Mouse (Mus musculus) lung, postnatal 25 days (tissue): Measurements from ENCODE around the gene 9530053A07Rik.
A peak's percentile ranks its signal among the peaks of the same experiment; 100 is the strongest.

Source experiments
- DNase-seq: peaks from one replicate; pipeline ENCODE4 v3.0.0; 2022; ENCODE audit warnings: low spot score

Gene 9530053A07Rik

DNA sequence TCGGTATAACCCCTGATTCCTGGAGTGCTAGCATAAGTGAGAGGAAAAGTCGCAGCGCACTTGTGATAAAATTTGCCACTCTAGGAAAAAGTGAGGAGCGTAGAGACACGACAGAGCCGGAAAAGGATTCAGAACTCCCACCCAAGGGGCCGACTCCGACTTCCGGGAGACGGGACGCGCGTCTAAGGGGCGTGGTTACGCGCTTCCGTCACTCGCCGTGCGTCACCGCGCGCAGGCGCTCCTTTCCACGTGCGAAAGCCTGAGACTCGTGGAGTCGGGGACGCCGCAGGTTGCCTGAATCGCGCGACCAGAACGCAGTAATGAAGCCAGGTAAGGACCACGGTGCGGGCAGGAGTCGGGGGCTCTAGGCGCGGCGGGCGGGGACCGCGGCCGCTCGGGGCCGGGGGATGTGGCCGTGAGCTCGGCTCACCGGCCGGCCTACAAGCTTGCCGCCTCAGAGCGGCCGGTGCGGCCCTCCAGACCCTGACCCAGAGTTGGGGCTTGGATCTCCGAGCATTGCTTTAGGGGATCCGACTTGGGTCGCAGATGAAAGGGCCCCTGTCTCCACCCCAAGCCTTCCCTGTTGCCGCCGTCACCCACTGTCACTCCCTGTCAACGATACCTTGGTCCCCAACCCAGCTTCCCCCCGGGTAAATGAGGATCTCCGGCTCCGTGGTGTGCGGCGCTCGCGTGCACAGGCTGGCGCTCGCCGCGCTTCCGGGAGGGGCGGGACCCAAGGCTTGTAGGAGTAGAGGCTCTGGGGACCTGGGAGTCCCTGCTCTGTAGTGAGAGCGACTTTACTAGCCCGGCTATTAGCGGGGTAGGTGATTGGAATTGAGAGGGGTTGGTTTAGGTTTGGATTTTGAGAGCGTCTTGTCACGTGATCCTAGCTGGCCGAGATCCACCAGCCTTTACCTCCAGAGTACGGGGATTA, 40.5 kb downstream of the 9530053A07Rik start, which contains the start of gene Fbl:
Fbl (plus strand) TSS at position 222 of the 934 bp plus-strand sequence.
- DNase-seq: peak; percentile 94

DNA sequence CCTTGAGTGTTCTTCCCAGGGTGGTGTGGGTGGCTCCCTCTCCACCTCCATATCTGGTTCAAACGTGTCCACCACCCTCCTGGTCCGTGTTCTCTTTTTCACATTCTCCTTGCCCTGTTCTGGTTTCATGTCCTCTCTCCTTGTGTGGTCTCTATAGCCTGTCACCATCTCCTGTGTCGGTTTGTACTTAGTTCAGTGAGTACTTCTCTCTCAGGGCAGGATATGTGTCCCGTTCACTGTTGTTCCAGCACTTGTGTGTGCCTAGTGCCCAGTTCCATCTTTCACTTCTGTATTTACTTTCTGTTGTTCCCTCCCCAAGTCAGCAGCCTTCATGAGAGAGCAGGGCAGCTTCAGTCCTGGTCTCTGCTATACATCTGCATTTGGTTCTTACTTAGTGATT, 46.1 kb downstream of the 9530053A07Rik start:
- no peak for DNase-seq

DNA sequence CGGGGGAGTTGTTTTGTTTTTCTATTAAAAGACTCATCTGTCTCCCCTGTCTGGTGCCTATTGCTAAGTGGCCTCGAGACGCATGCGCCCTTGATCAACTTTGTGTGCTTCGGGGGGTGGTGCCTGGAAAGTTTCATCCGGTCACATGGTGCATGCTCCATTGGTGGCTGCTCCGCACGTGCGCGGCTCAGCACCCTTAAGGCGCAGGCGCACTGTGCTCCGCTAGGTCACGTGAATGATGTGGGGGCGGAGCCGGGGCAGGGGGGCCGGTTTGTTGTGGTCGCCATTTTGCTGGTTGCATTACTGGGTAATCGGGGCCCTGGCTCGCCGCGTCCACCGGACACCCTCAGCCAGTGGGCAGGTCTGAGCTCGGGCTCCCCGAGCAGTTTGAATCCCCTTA, 50.0 kb downstream of the 9530053A07Rik start, which contains the start of gene Dyrk1b:
Dyrk1b (plus strand) TSS at position 242 of the 400 bp plus-strand sequence.
- DNase-seq: peak; percentile 99

DNA sequence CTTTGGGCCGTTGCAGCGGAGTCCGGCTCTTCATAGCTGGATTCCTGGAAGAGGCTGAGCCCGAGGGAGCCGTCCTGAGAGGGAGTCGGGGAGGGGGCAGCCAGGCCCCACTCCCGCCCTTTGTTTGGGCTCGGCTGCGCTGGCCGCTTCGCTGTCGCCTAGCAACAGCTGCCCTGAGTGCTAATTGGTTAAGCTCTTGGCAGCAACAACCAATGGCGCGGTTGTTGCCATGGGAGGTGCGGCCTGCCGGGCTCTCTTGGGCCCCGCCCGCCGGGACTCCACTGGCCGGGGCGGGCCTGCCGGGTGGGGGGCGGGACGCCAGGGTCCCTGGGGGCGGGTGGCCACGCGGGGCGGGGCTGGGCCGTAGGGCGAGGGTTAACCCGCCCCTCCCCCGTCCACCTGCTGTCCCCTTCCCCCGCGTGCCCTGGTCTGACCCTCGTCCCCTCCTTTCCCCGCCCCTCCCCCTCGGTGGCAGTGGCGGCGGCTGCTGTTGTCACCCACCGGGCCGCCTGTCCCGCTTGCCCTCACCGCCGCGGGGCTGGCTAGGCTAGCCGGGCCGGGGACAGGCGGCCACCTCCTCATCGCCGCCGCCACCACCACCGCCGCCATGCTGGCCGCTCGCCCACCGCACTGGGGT, 50.6 kb downstream of the 9530053A07Rik start:
- peak; percentile 96 for DNase-seq

DNA sequence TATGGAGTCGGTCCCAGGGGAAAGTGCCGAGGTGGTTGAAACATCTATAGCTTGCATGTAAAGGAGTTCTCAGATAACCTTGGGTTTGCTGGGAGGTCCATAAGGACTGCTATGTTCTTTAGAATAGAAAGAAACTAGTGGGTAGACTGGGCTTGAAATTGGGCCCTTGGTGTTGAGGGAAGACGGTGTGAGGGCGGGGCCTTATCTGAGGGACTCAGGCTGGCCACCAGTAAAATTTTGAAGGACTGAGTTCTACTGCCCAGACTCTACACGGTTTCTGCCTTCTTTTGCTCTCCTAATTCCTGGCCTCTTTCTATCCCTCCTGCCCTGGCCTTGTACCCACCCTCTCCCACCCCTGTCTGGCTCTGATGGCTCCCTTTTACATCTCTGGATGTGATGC, 51.6 kb downstream of the 9530053A07Rik start:
- DNase-seq: no peak

DNA sequence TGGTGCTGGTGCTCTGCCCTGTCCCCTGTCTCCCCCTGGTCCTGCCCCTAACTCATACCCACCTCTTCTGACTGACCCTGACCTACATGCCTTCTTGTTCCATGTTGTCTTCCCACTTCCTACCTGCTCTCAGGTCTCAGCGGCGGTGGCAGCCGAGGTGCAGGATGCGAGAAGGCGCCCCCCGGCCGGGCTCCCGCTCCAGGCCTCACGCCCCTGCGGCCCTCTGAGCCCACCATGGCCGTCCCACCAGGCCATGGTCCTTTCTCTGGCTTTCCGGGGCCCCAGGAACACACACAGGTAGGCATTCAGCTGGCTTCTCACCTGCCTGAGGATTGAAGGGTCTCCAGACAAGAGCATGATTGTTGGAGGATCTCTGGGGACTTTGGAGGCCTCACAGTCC, 52.1 kb downstream of the 9530053A07Rik start:
- no peak for DNase-seq

DNA sequence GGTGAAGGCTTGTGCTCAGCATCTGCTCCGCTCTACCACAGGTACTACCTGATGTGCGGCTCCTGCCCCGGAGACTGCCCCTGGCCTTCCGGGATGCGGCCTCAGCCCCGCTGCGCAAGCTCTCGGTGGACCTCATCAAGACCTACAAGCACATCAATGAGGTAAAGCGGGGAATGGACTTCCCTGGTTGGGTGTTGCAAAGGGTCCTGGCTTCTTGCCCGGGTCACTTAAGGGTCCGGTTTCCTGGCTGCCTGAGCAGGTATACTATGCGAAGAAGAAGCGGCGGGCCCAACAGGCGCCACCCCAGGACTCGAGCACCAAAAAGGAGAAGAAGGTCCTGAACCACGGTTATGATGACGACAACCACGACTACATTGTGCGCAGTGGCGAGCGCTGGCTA, 53.1 kb downstream of the 9530053A07Rik start:
- DNase-seq: no peak

DNA sequence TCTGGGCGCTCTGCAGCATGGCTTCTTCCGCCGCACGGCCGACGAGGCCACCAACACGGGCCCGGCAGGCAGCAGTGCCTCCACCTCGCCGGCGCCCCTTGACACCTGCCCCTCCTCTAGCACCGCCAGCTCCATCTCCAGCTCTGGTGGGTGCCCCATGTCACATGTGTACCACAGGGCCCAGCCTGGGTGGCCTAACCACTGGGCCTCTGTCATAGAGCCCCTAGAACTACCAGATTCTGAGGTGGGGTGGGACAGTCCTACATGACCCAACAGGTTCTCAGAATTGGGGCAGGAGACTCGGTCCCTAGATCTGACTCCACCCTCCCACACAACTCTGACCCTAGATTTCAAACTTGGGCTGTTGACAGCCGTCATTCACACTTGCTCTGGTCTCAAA, 56.6 kb downstream of the 9530053A07Rik start:
- no peak for DNase-seq

DNA sequence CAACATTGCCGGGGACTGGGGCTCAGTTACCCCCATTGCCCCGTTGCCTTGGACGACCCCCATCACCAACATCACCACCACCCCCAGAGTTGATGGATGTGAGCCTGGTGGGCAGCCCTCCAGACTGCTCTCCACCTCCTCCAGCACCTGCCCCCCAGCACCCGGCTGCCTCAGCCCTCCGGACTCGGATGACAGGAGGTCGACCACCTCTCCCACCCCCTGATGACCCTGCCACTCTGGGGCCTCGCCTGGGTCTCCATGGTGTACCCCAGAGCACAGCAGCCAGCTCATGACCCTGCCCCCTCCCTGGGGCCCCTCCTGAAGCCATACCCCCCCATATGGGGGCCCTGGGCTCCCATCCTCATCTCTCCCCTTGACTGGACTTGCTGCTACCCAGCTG, 57.4 kb downstream of the 9530053A07Rik start:
- DNase-seq: no peak

DNA sequence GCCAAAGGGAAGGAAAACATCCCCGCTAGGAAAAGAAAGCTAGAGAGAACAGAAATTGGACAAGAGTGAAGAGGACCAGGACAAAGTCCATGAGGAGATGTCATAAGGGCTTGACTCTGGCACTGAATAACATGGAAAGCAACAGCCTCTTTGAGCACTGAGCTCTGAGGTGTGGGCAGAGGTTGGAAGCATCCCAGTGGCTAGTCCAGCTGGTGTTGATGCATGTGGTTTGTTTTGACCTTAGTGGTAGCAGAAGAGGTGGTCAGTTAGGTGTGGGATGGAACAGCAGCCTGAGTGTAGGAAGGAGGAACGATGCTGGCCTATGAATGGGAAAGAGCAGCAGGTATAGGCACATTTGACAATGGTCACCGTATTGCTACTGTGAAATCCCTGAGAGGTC, 62.2 kb downstream of the 9530053A07Rik start:
- no peak for DNase-seq

DNA sequence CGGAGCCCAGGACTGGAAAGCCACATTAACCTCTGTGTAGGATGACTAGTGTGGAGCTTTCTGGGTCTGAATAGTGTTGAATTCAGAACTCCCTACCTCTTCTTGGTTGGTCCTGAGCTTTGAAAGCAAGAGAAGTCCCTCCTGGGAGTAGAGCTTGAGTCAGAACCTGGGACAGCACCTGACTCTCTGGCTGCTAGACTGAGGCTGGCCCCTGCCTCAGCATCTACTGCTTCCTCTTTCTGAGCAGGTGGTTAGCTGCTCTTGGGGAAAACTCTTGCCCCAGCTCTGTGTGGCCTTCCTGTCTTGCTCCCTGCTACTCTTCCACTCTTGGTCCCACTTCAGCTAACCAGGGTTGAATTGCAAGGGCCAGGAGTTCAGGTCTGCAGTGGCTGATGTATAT, 62.6 kb downstream of the 9530053A07Rik start:
- DNase-seq: no peak

DNA sequence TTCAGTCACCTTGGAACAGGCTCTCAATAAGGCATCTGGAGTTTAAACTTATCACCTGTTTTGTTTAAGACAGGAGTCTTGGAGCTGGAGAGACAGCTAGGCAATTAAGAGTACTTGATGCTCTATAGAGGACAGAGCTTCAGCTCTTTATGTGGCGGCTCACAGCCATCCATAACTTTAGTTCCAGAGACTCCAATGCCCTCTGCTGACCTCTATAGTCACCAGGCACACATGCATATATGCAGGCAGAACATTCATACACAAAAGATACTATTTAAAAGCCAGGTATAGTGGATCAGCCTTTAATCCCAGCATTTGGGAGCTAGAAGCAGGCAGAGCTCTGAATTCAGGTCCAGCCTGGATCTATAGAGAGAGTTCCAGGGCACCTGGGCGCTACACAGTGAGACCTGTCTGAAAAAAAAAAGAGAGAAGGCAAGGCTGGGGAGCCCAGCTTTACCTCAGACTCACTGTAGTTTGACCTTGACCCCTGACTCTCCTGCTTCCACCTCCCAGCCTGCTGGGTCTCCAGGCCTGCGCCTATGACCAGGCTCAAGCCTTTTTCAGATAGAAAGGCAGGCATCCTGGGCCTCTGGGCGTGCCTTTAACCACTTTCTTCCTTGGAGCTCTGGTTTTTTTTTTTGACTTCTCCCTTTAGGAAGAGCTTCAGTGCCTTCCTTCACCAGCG, 66.3 kb downstream of the 9530053A07Rik start:
- no peak for DNase-seq

DNA sequence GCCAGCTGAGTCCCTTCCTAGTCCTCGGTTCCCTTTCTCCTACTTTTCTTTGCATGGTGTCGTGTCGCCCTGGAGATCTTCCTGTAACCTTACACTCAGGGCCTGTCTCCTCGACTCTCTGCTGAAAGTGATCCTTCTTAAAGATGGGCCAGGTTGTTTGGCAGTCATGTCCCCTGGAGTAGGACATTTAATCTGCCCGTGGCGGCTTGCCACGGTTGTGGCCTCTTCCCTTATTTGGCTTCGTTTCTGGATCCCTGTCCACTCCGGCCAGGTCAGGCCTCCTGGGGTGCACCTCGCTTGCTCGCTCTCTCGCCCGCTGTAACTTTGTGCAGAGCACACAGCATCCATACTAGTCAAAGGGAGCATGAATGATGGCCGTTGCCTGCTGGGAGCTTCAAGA, 67.3 kb downstream of the 9530053A07Rik start:
- no peak for DNase-seq

DNA sequence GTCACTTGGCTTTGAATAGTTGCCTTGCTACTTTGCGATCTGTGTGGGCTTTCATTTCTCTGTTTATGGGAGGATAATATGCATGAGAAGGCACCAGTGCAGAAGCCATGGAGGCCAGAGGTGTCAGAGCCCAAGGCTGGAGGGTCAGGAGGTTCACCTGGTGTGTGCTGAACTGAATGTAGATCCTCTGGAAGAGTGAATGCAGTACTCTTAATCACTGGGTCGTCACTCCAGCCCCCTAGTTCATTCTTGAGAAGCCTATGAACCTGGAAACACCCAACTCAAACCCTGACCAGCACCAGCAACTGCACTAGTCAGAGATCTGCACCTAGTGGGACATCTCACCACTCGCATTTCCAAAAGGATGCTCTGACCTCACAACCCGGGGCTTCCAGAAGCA, 69.8 kb downstream of the 9530053A07Rik start:
- DNase-seq: no peak

DNA sequence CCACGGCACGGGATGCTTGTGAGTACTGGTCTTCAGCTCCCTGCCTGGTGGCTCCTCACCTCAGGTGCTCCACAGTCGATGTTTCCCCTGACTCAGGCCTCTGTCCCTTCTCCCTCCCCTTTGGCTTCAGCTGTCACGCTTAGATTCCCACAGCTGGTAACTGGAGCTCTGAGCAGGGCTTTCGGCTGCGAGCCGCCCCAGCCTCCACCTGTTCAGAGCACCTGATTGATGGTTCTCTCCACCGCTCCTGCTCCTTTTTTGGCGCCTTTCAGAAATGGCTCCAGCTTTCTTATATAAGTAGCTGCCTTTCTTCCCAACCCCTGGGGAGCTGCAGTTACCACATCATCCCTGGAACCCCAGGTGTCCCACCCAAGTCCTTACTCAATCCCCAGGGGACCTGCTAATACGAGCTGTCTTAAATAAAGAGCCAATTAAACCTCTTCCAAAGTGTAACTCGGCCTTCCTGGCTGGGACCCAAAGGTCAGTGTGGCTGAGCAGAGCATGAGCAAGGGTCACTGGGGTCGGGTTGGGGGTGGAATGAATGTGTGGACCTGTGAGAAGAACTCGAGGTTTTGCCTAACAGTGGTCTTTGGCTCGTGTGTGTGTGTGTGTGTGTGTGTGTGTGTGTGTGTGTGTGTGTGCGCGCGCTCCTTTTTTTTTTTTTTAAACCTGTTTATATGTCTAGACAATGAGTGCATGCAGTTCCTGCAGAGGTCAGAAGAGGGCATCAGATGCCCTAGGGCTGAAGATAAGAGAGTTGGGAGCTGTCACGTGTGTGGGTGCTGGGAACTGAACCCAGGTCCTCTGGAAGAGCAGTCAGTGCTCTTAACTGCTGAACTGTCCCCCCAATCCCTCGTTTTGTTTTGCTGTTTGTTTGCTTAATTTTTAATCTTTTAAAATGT, 74.2 kb downstream of the 9530053A07Rik start:
- no peak for DNase-seq

DNA sequence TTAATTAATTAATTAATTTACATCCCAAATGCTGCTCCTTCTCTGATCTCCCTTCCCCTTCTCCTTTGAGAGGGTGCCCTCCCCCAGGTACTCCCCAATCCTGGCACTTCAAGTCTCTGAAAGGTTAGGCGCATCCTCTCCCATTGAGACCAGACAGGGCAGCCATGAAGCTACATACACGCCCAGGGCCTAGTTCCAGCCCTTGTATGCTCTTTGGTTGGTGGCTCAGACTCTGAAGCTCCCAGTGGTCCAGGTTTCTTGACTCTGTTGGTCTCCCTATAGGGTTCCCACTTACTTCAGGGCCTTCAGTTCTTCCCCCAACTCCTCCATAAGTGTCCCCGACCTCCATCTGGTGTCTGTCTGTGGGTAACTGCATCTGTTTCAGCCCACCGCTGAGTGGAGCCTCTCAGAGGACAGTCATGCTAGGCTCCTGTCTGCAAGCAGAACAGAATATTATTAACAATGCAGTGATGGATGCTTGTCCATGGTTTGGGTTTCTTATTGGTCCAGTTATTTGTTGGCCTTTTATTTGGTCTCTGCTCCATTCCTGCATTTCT, 76.9 kb downstream of the 9530053A07Rik start:
- peak; percentile 16 for DNase-seq

DNA sequence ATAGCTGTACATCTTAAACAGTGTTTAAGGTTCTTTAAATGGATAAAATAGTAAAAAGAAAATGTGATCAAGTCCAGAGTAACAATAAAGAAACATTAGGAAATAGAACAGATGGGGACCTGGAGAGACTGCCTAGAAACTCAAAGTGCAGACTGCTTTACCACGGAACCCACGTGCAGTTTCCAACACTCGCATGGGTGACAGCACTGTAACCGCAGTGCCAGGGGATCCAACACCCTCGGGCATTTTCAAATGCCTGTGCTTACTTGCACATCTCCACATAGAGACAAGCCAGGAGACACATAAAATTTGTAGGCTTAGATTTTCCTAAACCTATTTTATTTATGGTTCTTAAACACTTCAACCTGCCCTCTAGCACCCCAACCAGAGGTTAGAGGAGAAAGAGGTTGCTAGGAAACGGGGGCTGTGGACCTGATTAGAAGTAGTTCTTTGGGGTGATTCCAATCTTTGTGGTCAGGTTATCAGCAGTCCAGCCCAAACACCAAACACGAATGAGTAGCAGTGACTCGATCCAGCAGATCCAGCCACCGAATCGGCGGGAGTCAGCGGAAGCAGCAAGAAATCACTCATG, 79.2 kb downstream of the 9530053A07Rik start:
- DNase-seq: no peak

DNA sequence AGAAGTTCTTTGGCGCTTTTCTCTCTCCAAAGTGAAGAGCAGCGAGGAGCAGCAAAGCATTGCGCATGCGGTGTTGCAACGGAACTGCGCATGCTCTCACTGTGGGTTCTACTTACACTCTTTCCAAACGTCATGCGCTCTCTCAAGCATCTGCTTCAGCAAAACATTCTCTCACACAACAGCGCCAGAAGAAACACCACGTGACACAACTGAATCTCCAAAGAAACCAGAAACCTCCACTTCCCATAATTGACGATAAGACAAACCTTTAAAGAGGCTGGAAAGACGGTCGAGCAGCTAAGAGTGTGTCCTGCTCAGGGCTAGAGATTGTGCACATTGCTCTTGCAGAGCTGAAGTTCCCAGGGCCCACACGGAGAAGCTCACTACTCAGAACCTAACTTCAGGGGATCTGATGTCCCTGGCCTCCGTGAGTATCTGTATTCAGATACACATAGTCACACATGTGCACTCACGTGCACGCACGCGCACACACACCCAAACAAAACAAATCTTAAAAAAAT, 79.8 kb downstream of the 9530053A07Rik start:
- peak; percentile 73 for DNase-seq

DNA sequence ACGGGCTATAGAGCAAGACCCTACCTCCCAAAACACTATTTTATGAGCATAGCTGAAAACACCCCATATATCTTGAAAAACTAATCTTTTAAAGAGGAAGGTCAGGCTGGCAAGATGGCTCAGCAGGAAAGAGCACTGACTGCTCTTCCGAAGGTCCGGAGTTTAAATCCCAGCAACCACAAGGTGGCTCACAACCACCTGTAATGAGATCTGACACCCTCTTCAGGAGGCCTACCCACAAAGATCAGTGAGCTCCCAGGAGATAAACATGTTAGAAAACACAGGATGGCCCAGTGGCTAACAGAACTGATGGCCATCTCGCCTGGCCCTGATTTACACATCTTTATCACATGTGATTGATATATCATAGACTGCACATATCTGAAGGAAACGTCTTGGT, 81.5 kb downstream of the 9530053A07Rik start:
- no peak for DNase-seq

DNA sequence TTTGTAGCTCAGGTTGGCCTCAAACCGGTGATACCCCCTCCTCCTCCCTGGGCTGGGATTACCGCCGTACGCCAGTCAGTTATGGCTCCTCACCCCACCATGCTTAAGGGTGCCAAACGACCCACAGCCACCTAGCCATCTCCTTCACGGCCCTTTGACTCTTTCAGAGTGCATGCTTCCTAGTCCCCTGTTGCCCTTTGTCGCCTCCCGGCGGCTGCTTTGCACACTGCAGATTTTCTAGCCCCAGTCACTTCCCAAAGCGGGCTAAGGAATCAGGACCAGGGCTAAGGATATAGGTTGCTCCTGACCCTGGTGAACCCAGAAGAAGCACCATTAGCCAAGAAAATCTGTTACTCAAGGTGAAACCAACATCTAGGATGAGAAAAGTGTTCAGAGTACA, 84.9 kb downstream of the 9530053A07Rik start:
- DNase-seq: peak; percentile 51
